Mouse (Mus musculus): ENCODE measurements around the gene Slc32a1. TPM values are rescaled to one million over a fixed set of nuclear protein-coding genes. Genes with fewer than 3 reads are reported as not detected.

Gene Slc32a1
- polyA plus RNA-seq, 1 experiment = not detected

DNA sequence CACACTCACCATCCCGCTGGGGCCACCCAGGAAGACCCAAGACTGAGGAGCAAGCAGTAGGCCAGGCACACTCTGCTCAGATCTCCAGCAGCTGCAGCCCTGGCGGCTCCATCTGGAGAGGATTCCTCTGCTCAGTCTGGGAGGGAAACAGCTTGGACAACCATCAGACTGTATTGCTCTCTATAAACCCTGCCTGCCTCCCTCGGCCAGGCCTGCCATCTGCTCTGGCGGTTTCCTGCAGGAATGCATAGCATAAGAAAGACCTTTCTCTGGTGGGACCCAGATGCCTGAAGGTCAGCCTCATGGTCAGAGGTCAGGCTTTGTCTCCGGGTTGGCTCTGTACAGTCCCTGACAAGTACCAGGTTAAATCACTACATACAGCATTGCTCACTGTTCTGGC is 19.3 kb upstream of the Slc32a1 start:
- Histone ChIP-seq H3K4me1 (ENCODE audit: control insufficient read depth, insufficient read depth, low read length) (no peaks in the 10 kb centered on the region), H3K27ac (ENCODE audit: insufficient read depth, low read length) (no peak overlapping the region), H3K4me3 (ENCODE audit: insufficient read depth, low read length) (no peak overlapping the region)
- TF ChIP-seq CTCF (IDR thresholded peaks at IDR 0.05; ENCODE audit: borderline replicate concordance, insufficient read depth, low read length) (no peak), POLR2A (IDR thresholded peaks at IDR 0.05; ENCODE audit: low read depth, low read length) (no peak)

GRCm38 (mm10) chr2:158593371-158593770 is 17.2 kb upstream of the Slc32a1 start:
- Histone ChIP-seq H3K4me3 (ENCODE audit: insufficient read depth, low read length) (no peak overlapping the region), H3K4me1 (ENCODE audit: control insufficient read depth, insufficient read depth, low read length) (no peaks in the 10 kb centered on the region)
- TF ChIP-seq POLR2A (IDR thresholded peaks at IDR 0.05; ENCODE audit: low read depth, low read length) (no peak), CTCF (IDR thresholded peaks at IDR 0.05; ENCODE audit: borderline replicate concordance, insufficient read depth, low read length) (no peak)

DNA sequence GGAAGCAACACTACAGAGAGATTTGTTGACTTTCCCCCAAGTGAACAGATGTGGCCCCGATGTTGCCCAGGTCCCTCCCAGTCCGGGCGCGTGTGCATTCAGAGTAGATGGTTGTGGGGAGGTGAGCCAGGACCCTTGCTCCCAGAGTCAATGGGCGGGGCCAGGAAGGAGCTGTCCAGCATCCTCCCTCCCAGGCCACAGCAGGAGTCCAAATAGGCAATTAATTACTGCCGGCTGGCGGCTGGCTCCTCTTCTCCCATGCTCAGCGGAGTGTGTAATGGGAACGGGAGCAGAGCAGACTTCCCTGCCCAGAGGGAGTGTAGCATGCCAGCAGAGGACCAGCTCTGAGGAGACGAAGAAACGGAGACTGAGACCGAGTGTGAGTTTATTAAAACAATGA is 15.5 kb upstream of the Slc32a1 start:
- Histone ChIP-seq H3K4me3 (ENCODE audit: insufficient read depth, low read length) (no peak overlapping the region), H3K27ac (ENCODE audit: insufficient read depth, low read length) (no peak overlapping the region), H3K4me1 (ENCODE audit: control insufficient read depth, insufficient read depth, low read length) (no peaks in the 10 kb centered on the region)
- no peak for TF ChIP-seq POLR2A (IDR thresholded peaks at IDR 0.05; ENCODE audit: low read depth, low read length)
- TF ChIP-seq CTCF (IDR thresholded peaks at IDR 0.05; ENCODE audit: borderline replicate concordance, insufficient read depth, low read length) = no peak

More at GRCm38 (mm10) chr2:158593371-158593770, 17.2 kb upstream of the Slc32a1 start:
- no peak overlapping the region for H3K27ac ChIP-seq (ENCODE audit: insufficient read depth, low read length)

GRCm38 (mm10) chr2:158595577-158595976 is 15.0 kb upstream of the Slc32a1 start:
- TF ChIP-seq CTCF (IDR thresholded peaks at IDR 0.05; ENCODE audit: borderline replicate concordance, insufficient read depth, low read length) (no peak), POLR2A (IDR thresholded peaks at IDR 0.05; ENCODE audit: low read depth, low read length) (no peak)
- Histone ChIP-seq H3K27ac (ENCODE audit: insufficient read depth, low read length) (no peak overlapping the region), H3K4me3 (ENCODE audit: insufficient read depth, low read length) (no peak overlapping the region), H3K4me1 (ENCODE audit: control insufficient read depth, insufficient read depth, low read length) (no peaks in the 10 kb centered on the region)

- no peaks in the 10 kb centered on the region for H3K4me1 ChIP-seq (ENCODE audit: control insufficient read depth, insufficient read depth, low read length)
- TF ChIP-seq POLR2A (IDR thresholded peaks at IDR 0.05; ENCODE audit: low read depth, low read length) = no peak
- no peak for TF ChIP-seq CTCF (IDR thresholded peaks at IDR 0.05; ENCODE audit: borderline replicate concordance, insufficient read depth, low read length)
- H3K27ac ChIP-seq (ENCODE audit: insufficient read depth, low read length) = no peak overlapping the region
- no peak overlapping the region for H3K4me3 ChIP-seq (ENCODE audit: insufficient read depth, low read length)
Measured at GRCm38 (mm10) chr2:158596803-158597202, 13.8 kb upstream of the Slc32a1 start.

GRCm38 (mm10) chr2:158600517-158600916 is 10.1 kb upstream of the Slc32a1 start:
- Histone ChIP-seq H3K4me1 (ENCODE audit: control insufficient read depth, insufficient read depth, low read length) (no peaks in the 10 kb centered on the region), H3K27ac (ENCODE audit: insufficient read depth, low read length) (no peak overlapping the region), H3K4me3 (ENCODE audit: insufficient read depth, low read length) (no peak overlapping the region)
- no peak for TF ChIP-seq CTCF (IDR thresholded peaks at IDR 0.05; ENCODE audit: borderline replicate concordance, insufficient read depth, low read length)
- TF ChIP-seq POLR2A (IDR thresholded peaks at IDR 0.05; ENCODE audit: low read depth, low read length) = no peak

- Histone ChIP-seq H3K4me1 (ENCODE audit: control insufficient read depth, insufficient read depth, low read length) (no peaks in the 10 kb centered on the region), H3K4me3 (ENCODE audit: insufficient read depth, low read length) (no peak overlapping the region), H3K27ac (ENCODE audit: insufficient read depth, low read length) (no peak overlapping the region)
- TF ChIP-seq POLR2A (IDR thresholded peaks at IDR 0.05; ENCODE audit: low read depth, low read length) (no peak), CTCF (IDR thresholded peaks at IDR 0.05; ENCODE audit: borderline replicate concordance, insufficient read depth, low read length) (no peak)
Measured at GRCm38 (mm10) chr2:158601326-158601725, 9.2 kb upstream of the Slc32a1 start.

DNA sequence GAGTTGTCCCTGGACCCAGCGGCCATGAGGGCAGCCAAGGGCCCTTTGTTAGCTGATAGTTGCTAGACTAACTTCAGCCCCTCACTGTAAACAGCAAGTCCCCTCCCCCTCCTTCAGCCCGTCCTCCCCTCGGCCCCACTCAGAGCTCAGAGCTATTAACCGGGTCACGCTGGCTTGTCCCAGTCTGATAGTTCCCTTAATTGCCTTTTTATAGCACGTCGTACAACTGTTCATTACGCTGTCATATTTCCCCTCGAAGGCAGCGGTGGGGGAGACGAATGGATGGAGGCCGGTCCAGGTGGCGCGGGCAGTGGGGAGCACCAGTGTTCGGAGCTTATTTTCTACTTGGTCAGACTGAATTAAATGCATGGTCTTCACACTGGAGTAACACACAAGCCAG is 7.9 kb upstream of the Slc32a1 start:
- Histone ChIP-seq H3K4me3 (ENCODE audit: insufficient read depth, low read length) (no peak overlapping the region), H3K4me1 (ENCODE audit: control insufficient read depth, insufficient read depth, low read length) (no peaks in the 10 kb centered on the region), H3K27ac (ENCODE audit: insufficient read depth, low read length) (no peak overlapping the region)
- TF ChIP-seq POLR2A (IDR thresholded peaks at IDR 0.05; ENCODE audit: low read depth, low read length) (no peak), CTCF (IDR thresholded peaks at IDR 0.05; ENCODE audit: borderline replicate concordance, insufficient read depth, low read length) (no peak)

GRCm38 (mm10) chr2:158606511-158606964 is 4.0 kb upstream of the Slc32a1 start:
- Histone ChIP-seq H3K4me1 (ENCODE audit: control insufficient read depth, insufficient read depth, low read length) (no peaks in the 10 kb centered on the region), H3K4me3 (ENCODE audit: insufficient read depth, low read length) (no peak overlapping the region), H3K27ac (ENCODE audit: insufficient read depth, low read length) (no peak overlapping the region)
- no peak for TF ChIP-seq POLR2A (IDR thresholded peaks at IDR 0.05; ENCODE audit: low read depth, low read length)

- Histone ChIP-seq H3K4me3 (ENCODE audit: insufficient read depth, low read length) (no peak overlapping the region), H3K27ac (ENCODE audit: insufficient read depth, low read length) (no peak overlapping the region)
Measured at GRCm38 (mm10) chr2:158609681-158610080, 886 bp upstream of the Slc32a1 start.

GRCm38 (mm10) chr2:158611326-158611719 is 756 bp downstream of the Slc32a1 start:
- H3K4me3 ChIP-seq (ENCODE audit: insufficient read depth, low read length) = no peak overlapping the region
- H3K4me1 ChIP-seq (ENCODE audit: control insufficient read depth, insufficient read depth, low read length) = no peaks in the 10 kb centered on the region
- TF ChIP-seq CTCF (IDR thresholded peaks at IDR 0.05; ENCODE audit: borderline replicate concordance, insufficient read depth, low read length) (no peak), POLR2A (IDR thresholded peaks at IDR 0.05; ENCODE audit: low read depth, low read length) (no peak)
- H3K27ac ChIP-seq (ENCODE audit: insufficient read depth, low read length) = no peak overlapping the region

More at GRCm38 (mm10) chr2:158609681-158610080, 886 bp upstream of the Slc32a1 start:
- no peak for TF ChIP-seq CTCF (IDR thresholded peaks at IDR 0.05; ENCODE audit: borderline replicate concordance, insufficient read depth, low read length)
- no peak for TF ChIP-seq POLR2A (IDR thresholded peaks at IDR 0.05; ENCODE audit: low read depth, low read length)
- H3K4me1 ChIP-seq (ENCODE audit: control insufficient read depth, insufficient read depth, low read length) = no peaks in the 10 kb centered on the region
